Mouse (Mus musculus): ENCODE measurements around the gene Nfkbid.

DNA sequence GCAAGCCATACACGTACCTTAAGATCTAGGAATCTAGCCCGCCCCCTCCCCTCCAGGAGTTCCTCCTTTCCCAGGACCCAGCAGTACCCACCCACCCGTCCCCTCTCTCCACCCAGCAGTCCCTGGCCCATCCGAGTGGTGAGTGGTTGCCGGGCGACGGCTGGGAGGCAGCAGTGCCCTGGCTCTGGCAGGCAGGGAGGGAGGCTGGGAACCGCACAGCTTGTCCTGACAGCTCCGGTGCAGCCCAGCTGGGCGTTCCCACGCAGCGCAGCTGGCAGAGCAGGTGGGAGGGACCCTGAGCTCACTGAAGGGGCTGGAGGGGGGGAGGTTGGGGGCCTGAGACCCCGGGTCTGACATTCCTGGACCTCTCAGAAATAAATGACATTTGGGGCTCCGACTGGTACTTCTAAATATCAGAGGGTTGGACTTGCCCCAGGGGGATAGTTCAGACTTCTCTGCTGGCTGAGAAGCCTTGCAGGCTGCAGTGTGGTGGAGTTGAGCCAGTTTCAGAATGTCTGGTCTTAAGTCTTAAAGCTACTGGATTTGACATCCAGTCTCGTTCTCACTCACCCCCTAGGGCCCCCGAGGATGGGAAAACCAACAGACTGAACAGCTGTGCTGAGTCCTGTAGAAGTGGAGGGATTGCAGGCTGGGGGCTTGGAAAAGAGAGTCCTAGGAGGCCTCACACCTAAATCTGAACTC is 36.2 kb downstream of the Nfkbid start, which contains the start of the genes Kirrel2 and Nphs1:
- TF ChIP-seq CTCF (conservative IDR thresholded peaks at IDR 0.05 in 1 of 2, IDR thresholded peaks at IDR 0.05 in 1 of 2; ENCODE audit: low read depth in 2 of 2, low read length in 2 of 2): no peak
- no peak for TF ChIP-seq POLR2A (IDR thresholded peaks at IDR 0.05; ENCODE audit: low read depth, low read length)
- no peak for TF ChIP-seq SMC3 (IDR thresholded peaks at IDR 0.05; ENCODE audit: low read depth, low read length)
- TF ChIP-seq EP300 (IDR thresholded peaks at IDR 0.05; ENCODE audit: low read length): peak; percentile 26; the same call in 1 of the 2 replicates
- TF ChIP-seq NELFE (IDR thresholded peaks at IDR 0.05; ENCODE audit: low read depth, low read length): no peak
- no peak for TF ChIP-seq UBTF (IDR thresholded peaks at IDR 0.05; ENCODE audit: low read depth, low read length)
- TF ChIP-seq USF1 (IDR thresholded peaks at IDR 0.05; ENCODE audit: low read depth, low read length): no peak
- no peak for TF ChIP-seq ETS1 (conservative IDR thresholded peaks at IDR 0.05; ENCODE audit: low read depth, low read length)
- no peak for TF ChIP-seq ZKSCAN1 (IDR thresholded peaks at IDR 0.05; ENCODE audit: borderline replicate concordance, low read depth, low read length)
- TF ChIP-seq NRF1 (IDR thresholded peaks at IDR 0.05; ENCODE audit: low read depth, low read length): no peak
- TF ChIP-seq POLR2AphosphoS2 (IDR thresholded peaks at IDR 0.05; ENCODE audit: low read depth, low read length): no peak
- TF ChIP-seq E2F4 (IDR thresholded peaks at IDR 0.05; ENCODE audit: insufficient replicate concordance, low read depth, low read length): no peak
- no peak for TF ChIP-seq BHLHE40 (IDR thresholded peaks at IDR 0.05; ENCODE audit: low read depth, low read length)
- TF ChIP-seq CHD1 (IDR thresholded peaks at IDR 0.05; ENCODE audit: low read depth, low read length): no peak
